Mouse (Mus musculus): ENCODE results near the gene Ing2.

Gene Ing2

DNA sequence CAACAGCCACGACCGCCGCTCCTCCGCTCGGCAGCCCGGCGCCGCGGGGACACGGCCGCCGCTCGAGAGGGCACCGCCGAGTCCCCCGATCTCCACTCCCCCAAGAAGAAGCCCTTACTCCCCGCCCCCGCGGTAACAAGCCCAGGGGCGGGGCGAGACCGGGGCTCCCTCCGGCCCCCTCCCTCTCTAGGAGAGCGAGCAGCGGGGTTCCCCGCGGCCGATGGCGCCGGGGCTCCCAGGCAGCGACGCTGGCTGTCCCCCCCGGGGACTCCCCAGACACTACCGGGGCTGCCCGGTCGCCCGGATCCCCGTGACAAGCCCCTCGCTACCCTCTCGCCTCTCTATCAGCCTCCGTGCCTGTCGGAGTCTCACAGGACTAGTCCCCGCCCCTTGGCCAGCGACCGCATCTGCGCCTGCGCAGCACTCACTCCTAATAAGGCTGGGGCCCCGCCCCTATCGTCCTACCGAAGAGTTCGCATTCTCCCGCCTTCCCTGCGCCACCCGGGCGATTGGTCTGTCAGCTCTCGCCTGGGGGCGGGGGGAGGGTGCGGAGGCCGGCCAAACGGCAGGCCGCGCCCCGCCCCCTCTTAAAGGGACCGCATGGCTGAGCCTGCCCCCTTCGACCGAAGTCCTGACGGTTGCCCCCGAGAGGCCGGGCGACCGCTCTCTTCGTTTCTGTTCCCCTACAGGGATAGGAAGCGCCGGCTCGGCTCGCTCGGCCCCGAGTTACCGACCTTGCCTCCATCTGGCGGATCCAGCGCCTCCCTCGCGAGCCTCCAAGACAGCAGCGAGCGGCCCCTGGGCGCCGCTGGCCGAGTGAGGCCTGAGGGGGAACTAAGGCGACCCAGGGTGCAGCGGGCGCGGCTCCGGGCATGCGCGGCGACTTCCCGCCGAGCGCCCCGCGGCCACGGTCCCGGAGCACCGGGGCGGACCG lies at the start of gene Ing2:
Gene Ing2, minus strand, starts transcription at position 780 of the 934 bp plus-strand sequence.
- peak; percentile 100 for DNase-seq (ENCODE audit: low spot score)

DNA sequence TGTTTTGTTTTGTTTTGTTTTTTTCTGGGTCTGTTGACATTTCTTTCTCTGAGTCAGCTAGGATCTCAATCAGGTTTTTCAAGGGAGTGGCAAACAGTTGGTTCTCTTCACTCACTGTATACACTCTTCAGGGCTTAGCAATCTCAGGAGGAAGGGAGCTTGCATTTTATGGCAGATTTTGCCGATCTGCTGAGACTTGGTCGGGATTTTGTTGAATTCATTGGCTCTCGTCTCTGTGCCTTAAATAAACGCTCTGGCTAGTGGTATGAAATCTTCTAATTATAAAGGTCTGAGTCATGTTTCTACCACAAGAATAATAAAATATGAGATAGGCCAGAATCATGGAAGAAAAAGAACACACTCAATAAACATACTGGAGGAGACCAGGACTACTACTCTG lies 46.3 kb upstream of the Ing2 start:
- no peak for DNase-seq (ENCODE audit: low spot score)

DNA sequence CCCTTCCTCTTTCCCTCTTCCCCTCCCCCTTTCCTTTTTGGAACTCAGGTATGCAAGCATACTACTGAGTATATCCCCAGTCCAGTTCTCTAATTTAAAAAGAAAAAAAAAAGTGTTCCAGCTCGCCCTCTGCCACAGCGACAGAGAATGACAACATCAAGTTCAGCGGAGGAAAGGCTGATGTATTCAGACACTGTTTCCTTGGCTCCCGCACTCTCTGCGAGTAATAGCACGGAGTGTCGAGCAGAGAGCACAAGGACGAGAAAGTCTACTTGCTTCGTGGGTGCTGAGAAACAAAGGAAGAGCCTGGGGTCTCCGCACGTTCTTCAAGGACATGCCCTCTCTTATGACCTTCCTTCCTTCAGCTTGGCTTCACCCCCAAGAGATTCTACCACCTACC lies 43.3 kb upstream of the Ing2 start:
- no peak for DNase-seq (ENCODE audit: low spot score)

DNA sequence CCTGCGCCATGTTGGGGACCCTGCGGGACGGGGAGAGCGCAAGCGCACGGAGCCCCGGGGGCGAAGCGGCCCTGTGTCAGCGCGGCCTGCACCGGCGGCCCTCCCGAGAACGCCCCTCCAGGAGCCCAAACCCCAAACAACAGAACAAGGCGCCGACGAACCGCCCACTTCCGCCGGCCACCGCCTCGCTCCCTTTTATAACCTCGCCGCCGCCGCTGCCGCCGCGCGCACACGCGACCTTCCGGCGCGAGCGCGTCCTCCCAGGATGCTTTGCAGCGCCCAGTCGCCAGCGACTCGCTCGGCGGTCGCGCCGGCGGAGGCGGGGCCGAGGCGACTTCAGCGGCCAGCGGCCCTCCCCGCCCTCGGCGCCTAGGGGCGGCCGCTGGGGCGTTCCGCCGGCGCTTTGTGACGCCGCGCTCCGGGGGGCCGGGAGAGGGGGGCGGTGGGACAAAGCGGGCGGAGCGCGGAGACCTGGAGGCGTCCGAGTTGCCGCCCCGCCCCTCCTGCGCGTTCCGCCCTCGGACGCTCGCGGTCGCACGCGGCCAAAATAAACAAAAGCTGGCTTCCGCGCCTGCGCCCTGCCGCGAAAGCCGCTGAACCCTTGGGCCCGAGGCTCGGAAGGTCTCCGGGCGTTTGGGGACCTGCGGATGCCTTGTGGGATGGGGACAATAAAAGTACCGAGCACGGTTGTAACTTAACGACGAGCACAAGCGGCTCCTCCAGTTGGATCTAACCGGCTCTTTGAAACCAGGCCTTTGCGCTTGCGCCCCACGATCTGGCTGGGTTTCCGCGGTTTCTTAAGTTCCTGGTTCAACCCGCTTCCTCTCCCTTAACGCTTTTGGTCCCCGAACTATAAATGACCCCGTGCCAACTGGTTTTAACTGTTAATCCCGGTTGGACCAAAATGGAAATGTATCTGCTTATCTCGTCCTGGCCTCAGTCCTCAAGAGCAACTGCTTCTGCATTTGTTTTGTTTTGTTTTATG lies 38.7 kb upstream of the Ing2 start, which contains the start of gene Cdkn2aip:
Gene Cdkn2aip, minus strand, starts transcription at position 172 of the 985 bp plus-strand sequence.
- DNase-seq (ENCODE audit: low spot score): peak; percentile 92

DNA sequence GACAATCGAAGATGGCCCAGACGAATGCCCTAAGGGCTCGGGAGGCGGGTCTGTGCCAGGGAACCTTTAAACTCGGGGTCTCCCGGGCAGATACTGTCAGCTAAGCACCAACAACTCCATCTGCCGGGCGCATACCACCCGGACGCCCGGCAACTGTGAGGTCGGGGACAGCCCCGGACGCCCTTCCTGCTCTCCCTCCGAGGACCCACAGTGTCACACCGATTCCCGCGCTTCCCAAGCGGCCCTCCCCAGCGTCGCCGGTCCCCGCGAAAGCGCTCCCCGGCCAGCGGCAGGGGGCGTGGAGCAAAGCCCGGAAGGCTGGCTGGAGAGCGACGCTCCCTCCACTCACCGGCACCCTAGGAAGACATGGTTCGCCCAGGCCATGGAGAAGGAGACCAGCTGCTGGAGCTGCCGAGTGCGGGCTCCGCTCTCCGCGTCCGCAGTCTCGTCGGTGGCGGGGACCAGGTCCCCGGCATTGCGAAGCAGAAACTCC lies 37.9 kb upstream of the Ing2 start:
- no peak for DNase-seq (ENCODE audit: low spot score)

DNA sequence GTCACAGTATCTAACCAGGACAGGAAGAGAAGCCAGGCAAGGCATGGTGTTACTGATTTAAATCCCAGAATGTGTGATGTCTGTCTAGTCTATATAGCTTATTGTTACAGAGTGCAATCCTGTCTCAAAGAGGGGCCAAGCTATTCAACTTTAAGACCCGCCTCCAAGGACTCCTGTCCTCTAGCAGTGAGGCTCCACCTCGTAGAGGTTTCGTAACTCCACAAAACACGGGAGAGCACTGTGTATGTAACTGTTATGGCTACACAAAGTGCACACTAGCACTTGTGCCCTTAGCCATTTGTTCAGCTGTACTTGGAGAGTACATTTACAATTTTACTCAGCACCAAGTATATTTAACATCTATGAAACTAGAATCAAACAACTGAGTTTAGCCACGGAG lies 32.8 kb upstream of the Ing2 start:
- no peak for DNase-seq (ENCODE audit: low spot score)

DNA sequence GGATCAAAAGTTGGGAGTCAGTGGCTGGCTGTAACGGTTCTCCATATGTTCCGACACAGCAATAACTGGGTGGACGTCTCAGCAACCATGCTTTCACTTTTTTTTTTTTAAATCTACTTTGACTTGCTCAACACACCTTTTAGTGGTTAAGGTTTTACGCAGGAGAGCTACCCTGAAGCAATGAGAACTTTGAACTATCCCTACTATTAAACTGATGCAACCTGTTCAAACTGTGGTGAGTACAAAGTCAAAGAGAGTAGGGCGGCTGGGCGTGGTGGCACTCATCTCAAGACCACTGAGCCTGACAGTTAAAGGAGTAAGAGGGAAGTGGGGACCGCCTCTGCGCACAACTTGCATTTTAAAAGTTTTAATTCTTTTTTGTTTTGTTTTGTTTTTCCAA lies 31.4 kb upstream of the Ing2 start:
- no peak for DNase-seq (ENCODE audit: low spot score)

DNA sequence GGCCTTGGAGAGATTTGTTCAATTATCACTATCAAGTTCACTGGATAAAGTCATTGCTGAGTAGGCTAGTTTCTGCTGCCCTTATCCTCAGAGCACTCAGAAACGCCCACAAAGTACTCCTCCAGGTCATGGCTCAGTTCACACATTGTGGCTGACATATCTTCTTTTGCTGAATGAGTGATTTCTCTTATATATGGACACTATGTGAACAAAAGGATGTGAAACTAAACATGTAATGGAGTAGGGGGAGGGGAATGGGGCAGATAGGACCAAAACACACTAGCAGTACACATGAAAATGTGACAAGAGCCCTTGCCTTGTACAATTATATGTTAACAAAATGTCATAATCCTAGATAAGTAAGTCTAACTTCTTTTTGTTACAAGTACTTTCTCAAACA lies 27.0 kb upstream of the Ing2 start:
- no peak for DNase-seq (ENCODE audit: low spot score)

DNA sequence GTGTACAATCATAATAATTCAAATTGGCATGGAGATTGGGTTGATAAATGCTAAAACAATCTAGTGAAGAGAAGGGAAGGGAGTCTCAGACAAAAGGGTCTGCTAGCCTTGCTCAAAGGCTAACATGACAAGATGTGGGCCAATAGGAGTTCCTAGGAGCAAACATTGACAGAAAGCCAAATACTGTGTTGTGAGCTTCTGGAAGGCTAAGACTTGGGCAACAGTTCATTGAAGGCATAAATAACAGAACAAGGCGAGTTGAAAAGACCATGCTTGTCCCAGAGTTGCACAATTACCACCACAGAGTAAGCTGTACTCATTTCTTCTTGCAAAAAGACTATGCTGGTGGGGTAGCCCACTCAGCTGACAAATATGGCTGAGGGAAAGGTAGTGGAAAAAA lies 22.3 kb upstream of the Ing2 start:
- DNase-seq (ENCODE audit: low spot score): no peak

DNA sequence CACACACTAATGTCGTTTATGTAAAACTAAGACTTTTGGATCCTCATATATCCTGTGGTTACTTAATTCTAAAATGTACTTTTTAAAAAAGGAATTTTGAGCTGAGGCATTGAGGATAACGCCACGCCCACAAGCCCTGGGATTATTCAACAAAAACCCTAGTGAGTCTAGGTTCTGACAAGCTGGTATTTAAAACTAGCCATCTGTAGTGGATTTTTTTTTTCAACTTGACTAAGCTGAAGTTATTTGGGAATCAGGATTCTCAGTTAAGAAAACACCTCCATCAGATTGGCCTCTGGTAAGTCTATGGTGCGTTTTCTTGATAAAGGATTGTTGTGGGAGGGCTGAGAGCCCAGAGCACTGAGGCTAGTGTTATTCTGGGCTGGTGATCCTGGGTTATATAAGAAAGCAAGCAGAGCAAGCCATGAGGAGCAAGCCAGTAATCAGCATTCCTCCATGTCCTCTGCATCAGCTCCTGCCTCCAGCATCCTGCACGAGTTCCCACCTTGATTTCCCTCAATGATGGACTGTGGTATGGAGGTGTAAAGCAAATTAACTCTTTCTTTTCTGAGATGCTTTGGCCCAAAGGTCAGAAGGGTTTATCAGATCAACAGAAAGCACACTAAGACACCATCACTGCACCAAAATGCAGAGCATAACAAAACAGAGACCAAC lies 20.2 kb upstream of the Ing2 start:
- DNase-seq (ENCODE audit: low spot score): no peak

DNA sequence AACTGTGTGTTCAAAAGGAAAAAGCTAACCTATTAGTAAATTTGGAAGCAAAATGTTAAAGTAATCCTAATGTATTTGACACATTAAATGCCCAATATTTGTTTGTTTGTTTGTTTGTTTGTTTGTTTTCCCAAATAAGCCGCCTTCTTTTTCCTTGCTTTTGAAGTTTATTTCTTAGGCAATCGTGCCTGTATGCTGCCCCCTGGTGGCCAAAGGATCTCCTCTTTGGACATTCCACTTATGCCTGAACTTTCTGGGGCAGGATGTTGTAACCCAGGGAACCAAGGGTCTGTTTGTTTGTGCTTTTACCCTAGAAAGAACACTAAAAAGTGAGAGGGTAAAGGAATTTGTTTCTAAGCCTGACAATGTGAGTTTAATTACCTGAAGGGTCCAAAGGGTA lies 17.8 kb upstream of the Ing2 start:
- DNase-seq (ENCODE audit: low spot score): peak; percentile 50

DNA sequence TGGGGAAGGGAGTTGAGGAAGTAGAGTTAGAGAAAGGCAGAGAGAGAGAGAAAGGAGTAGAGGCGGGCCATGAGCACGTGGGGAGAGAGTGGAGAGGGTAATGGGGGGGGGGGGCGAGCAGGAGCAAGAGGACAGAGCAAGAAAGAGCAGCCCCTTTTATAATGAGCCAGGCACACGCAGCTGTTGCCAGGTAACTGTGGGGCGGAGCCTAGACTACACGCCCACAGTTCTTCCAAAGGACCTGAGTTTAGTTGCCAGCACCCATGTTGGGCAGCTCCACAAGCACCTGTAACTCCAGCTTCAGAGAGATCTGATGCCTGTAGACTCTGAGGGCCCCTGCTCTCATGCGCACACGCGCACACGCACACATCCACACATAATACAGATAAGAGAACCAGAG lies 16.5 kb upstream of the Ing2 start:
- DNase-seq (ENCODE audit: low spot score): no peak

DNA sequence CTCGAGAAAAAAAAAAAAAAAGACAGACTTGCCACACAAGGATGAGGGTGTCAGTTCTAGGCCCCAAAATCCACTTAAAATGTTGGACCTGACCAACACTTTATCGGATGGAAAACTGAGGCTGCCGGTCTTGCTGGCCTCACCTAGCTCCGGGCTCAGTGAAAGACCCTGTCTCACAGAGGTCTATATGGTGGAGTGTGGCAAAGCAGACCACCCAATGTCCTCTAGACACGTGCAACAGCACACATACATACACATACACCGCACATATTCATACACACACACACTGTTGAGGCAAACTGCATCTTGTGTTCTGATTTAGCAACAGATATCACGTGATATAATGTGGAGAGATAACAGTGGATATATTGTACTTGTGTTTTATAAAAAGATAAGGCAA lies 15.9 kb upstream of the Ing2 start:
- DNase-seq (ENCODE audit: low spot score): no peak

DNA sequence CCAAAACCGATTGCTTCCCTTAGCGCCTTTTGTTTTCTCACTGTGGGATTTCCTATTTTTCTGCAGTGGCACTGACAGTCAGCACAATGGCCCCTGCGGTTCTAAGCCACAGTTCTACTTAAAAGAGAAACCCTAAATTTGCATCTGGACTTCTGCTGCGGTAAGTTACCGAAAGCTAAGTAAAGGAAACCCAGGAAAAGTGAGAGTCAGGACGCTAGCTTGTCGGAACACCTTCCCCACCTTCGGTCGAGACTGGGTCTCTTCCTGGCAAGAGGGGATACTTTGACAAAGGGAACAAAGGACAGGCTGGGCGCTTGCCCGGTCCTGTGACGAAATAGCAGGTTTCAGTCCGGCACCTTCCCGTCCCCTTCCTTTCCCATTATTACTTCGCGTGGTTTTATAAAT lies 15.3 kb upstream of the Ing2 start:
- DNase-seq (ENCODE audit: low spot score): no peak

DNA sequence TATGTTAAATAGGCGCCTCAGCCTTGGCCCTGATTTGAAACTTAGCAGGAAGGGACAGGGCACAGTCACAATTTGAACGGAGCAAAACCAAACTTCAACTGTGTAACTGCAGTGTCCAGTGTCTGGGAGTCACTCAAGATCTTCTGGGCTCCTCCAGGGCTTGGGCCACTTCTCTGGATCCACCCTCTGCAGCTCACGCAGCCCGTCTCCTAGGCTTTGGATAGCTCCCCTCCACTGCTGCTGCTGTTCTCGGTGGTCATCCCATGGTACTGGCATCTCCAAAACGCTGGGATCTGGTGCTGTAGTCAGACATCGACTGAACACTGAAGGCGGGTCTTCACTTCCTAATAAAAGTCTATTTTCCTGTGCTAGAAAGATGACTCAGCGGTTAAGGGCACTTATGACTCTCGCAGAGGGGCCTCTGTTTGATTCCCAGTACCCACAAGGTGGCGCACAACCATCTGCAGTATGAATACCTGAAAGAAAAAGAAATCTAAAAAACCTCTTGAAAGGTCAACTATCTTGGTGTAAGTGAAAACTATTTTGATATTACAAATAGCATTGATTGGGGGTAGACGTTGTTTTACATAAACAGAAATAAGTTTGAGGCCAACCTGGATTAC lies 14.5 kb upstream of the Ing2 start:
- peak; percentile 10 for DNase-seq (ENCODE audit: low spot score)

DNA sequence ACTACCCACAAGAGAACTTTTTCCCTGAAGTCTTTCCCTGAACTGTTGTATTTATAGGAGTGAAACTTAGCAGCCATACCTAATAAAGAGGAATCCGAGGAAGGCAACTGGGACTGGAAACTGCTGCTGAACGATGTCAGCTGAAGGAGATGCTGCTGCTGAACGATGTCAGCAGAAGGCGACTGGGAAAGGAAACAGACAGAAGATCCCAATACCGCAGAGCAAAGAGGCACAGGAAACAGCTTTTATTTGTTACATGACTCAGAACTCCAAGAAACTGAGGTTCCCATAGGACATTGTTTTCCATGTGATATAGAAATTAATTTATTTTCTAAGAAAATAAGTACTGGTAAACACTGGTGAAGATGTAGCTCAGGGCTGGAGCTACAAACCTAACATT lies 9.1 kb upstream of the Ing2 start:
- no peak for DNase-seq (ENCODE audit: low spot score)

DNA sequence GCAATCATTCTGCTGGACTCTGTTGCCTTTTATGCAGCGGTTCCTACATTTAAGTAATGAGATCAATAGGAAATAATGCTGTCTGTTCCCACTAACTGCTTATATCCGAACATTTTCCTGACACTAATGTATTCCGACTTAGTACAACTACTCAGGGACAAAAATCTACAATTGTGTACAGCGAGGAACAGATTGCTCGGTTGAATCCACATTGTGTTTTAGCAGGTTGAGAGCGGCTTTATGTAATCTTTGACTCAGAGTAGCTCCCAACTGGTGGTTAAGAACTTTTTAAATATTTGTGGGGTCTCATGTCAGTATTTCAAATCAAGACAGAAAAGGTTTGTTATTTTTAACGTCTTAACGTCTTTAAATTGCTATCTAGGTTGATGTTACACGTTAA lies 8.6 kb upstream of the Ing2 start:
- DNase-seq (ENCODE audit: low spot score): no peak

DNA sequence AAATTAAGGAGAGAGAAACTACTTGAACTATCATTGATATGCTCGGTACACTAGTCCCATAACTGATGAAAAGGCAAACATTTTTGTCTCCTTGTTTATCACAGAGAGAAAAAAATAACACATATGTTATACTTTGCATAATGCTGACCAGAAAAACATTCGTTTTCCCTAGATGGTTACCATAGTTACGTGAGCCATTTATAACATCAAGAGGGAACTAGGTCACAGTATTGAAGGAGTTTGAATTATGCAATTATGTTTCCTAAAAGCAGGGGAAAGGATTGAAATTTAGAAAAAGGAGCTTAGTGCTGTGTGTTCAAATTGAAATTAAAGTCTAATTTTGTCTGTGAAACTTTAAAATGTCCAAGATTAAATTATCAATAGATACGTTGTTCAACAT lies 5.0 kb upstream of the Ing2 start:
- DNase-seq (ENCODE audit: low spot score): no peak

DNA sequence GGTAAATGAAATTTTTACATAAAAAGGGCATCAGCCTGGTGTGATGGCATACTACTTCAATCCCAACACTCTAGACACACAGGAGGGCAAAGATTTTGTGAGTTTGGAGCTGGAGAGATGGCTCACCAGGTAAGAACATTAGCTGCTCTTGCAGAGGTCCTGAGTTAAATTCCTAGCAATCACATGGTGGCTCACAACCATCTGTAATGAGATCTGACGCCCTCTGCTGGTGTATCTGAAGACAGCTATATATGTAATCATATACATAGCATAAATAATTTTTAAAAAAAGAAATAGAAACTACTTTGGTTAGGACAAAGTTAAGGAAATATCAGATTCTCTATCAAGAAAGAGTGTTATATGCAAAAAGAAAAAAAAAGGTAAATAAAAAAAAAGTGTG lies 4.2 kb upstream of the Ing2 start:
- DNase-seq (ENCODE audit: low spot score): no peak

DNA sequence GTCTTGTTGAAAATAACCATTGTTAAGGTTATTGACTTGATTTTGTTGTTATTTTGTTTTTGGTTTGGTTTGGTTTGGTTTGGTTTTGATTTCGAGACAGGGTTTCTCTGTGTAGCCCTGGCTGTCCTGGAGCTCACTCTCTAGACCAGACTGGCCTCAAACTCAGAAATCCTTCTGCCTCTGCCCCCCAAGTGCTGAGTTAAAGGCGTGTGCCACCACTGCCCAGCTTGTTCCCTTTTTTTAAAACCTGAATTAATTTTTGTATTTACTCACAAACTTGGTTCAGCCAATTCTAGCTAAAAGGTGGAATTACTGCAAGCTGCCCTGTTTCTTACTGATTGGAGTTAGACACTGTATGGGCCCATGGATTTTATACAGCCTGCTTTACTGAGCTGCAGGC lies 1.3 kb upstream of the Ing2 start:
- no peak for DNase-seq (ENCODE audit: low spot score)

DNA sequence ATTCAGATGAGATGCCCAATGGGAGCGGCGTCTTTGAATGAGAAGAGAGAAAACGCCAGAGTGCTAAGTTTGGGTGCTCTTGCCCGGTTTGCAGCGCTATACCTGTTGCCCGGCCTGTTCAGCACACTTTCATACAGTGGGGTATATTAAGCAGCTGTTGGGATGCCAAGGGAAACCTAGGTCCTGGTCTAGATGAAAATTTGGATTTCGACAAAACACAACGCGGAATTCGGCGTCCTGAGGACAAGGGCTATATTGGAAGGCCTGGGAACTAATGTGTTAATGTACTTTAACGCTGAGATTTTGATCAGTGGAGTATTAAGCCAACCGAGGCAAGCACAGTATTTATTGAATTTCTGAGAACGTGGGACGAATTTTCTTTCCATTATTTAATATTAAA lies 868 bp upstream of the Ing2 start:
- no peak for DNase-seq (ENCODE audit: low spot score)

DNA sequence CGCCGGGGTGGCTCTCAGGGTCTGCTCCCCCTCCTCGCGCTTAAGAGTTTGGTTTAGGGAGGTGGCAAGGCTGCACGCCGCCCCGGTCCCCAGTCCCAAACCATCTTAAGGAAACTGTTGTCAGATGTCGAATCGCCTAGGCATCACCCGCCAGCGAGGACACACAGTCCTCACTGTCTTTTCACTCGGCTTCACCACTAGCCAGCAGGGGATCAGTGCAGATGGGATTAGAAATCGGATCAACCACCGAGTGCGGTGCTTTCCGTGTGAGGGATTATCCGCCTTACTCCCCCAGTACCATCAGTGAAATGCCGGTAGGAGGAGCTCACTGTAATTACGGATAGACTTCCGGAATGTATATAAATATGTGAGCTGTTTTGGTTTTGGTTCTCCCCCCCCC lies 430 bp upstream of the Ing2 start:
- peak; percentile 59 for DNase-seq (ENCODE audit: low spot score)
